Mouse (Mus musculus): ENCODE data around the gene Clec4g. TPM values are rescaled to one million over a fixed set of nuclear protein-coding genes. Genes with fewer than 3 reads are reported as not detected.
"Not testable (repeated sequence)": the region's sequence is repeated elsewhere in the genome, so short reads cannot be mapped to it uniquely, and the experiment has no call there.

Clec4g gene
- polyA plus RNA-seq (2012; rRNA removed), result 0.69 and 1.1 TPM in 2 replicates

DNA sequence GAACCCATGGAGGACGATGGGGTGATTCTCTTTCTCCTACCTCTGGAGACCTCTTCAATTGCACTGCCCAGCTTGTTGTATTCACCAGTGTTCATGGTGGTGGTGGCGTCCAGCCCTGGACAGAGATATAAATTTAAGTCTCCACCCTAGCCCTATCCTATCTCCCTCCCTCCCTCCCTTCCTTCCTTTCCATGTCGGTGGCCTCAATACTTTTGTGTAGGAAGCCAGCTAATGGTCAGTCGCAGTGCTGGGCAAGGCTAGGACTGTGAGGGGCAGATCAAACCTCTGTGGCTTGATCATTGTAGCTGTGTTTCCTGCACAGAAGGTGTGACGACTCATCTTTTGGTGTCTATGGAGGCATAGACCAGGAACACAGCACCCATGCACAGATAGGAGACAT is at the start of gene Clec4g:
TSS of gene Clec4g (minus strand) at position 101 of the 400 bp plus-strand sequence.
- no peak within 1 kb of the TSS for H3K4me3 ChIP-seq (ENCODE audit: extremely low read depth, insufficient read depth, insufficient read length)
- 76% methylated on average over 5 of the region's 5 CpGs for WGBS

DNA sequence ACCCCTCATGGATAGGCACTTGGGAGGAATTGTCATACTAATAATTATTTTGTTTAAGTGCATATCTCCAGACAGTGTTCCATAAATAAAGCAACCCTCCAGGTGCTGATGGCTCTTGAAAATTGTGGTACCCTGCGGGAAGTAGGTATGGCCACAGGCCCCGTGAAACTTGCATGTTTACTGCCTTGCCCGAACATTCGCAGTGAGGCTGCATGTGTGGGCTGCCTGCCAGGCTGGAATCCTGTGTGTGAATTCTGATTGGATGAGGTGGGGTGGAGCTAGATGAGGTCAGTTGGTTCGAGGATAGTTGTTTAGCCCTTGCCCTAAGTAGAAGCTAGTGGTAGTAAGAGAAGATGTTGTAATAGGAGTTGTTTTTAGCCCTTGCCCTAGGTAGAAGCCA is 48.2 kb upstream of the Clec4g start:
- H3K4me1 ChIP-seq (ENCODE audit: control insufficient read depth, insufficient read depth, insufficient read length); H3K27me3 ChIP-seq (ENCODE audit: control insufficient read depth, insufficient read depth, low read length); DNase-seq (ENCODE audit: low read depth in 1 of 2, low spot score in 2 of 2); H3K27ac ChIP-seq (ENCODE audit: insufficient read depth, low read length); H3K36me3 ChIP-seq (ENCODE audit: control insufficient read depth, insufficient read depth, low read length); H3K4me3 ChIP-seq (ENCODE audit: extremely low read depth, insufficient read depth, insufficient read length): not testable (repeated sequence)
- WGBS, result 88% methylated on average over 5 of the region's 5 CpGs

More for the DNA sequence above, at the start of gene Clec4g:
- Histone ChIP-seq H3K4me1 (ENCODE audit: control insufficient read depth, insufficient read depth, insufficient read length) (no peaks in the 10 kb centered on the region), H3K27ac (ENCODE audit: insufficient read depth, low read length) (no peak within 1 kb of the TSS), H3K36me3 (ENCODE audit: control insufficient read depth, insufficient read depth, low read length) (no peaks in the 10 kb centered on the region), H3K27me3 (ENCODE audit: control insufficient read depth, insufficient read depth, low read length) (no peaks in the 10 kb centered on the region)
- TF ChIP-seq CTCF (IDR thresholded peaks at IDR 0.05; ENCODE audit: extremely low read depth, insufficient read depth, insufficient read length, insufficient replicate concordance), result no peak
- TF ChIP-seq POLR2A (IDR thresholded peaks at IDR 0.05; ENCODE audit: low read depth, low read length), result no peak
- no peak for DNase-seq (ENCODE audit: low read depth in 1 of 2, low spot score in 2 of 2)

DNA sequence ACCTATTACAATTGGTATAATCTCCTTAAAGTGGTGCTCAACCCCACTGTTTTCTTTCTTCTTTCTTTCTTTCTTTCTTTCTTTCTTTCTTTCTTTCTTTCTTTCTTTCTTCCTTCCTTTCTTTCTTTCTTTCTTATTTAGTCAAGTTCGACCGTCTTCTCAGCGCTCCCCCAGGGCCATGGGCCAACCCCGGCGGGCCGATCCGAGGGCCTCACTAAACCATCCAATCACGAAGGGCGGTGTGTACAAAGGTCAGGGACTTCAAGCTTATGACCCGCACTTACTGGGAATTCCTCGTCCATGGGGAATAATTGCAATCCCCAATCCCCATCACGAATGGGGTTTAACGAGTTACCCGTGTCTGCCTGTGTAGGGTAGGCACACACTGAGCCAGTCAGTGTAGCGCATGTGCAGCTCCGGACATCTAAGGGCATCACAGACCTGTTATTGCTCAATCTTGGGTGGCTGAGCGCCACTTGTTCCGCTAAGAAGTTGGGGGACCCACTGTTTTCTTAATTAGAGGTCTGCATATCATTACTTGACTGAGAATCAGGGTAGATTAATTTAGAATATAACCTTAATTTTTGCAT is 33.9 kb upstream of the Clec4g start:
- no peak overlapping the region for H3K4me3 ChIP-seq (ENCODE audit: extremely low read depth, insufficient read depth, insufficient read length)
- H3K36me3 ChIP-seq (ENCODE audit: control insufficient read depth, insufficient read depth, low read length), result no peaks in the 10 kb centered on the region
- 80% methylated on average over 18 of the region's 18 CpGs for WGBS
- TF ChIP-seq CTCF (IDR thresholded peaks at IDR 0.05; ENCODE audit: extremely low read depth, insufficient read depth, insufficient read length, insufficient replicate concordance) (no peak), POLR2A (IDR thresholded peaks at IDR 0.05; ENCODE audit: low read depth, low read length) (no peak)
- no peak overlapping the region for H3K27ac ChIP-seq (ENCODE audit: insufficient read depth, low read length)
- no peaks in the 10 kb centered on the region for H3K4me1 ChIP-seq (ENCODE audit: control insufficient read depth, insufficient read depth, insufficient read length)
- DNase-seq (ENCODE audit: low read depth in 1 of 2, low spot score in 2 of 2), result peak; percentile 46 to 91
- H3K27me3 ChIP-seq (ENCODE audit: control insufficient read depth, insufficient read depth, low read length), result no peaks in the 10 kb centered on the region

DNA sequence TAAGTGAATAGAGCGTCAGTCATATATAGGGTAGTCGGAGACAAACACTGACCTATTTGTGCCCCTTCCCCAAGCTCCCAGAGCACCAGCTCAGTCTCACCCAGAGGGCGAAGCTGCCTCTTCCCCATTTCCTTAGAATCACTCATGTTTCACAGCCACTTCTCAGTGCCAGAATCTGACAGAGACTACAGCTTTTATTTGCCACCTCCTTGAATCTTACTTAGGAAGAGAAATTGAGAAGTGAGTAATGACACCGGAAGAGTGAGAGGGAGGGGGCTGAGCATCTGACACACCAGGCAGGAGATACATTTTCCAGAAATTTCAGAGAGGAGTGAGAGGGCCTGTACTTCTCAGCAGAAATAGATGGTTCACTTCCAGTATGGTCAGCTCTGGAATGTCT is 28.3 kb upstream of the Clec4g start, which contains the start of gene Cd209a:
TSS of gene Cd209a (minus strand) at position 224 of the 400 bp plus-strand sequence.
- Histone ChIP-seq H3K4me1 (ENCODE audit: control insufficient read depth, insufficient read depth, insufficient read length) (no peaks in the 10 kb centered on the region; the same call in 1 of the 2 replicates), H3K4me3 (ENCODE audit: extremely low read depth, insufficient read depth, insufficient read length) (no peak within 1 kb of the TSS), H3K36me3 (ENCODE audit: control insufficient read depth, insufficient read depth, low read length) (no peaks in the 10 kb centered on the region), H3K27me3 (ENCODE audit: control insufficient read depth, insufficient read depth, low read length) (no peaks in the 10 kb centered on the region), H3K27ac (ENCODE audit: insufficient read depth, low read length) (no peak within 1 kb of the TSS)
- WGBS, result 70% methylated on average over 4 of the region's 4 CpGs
- no peak for DNase-seq (ENCODE audit: low read depth in 1 of 2, low spot score in 2 of 2)
- TF ChIP-seq POLR2A (IDR thresholded peaks at IDR 0.05; ENCODE audit: low read depth, low read length) (no peak), CTCF (IDR thresholded peaks at IDR 0.05; ENCODE audit: extremely low read depth, insufficient read depth, insufficient read length, insufficient replicate concordance) (no peak)

DNA sequence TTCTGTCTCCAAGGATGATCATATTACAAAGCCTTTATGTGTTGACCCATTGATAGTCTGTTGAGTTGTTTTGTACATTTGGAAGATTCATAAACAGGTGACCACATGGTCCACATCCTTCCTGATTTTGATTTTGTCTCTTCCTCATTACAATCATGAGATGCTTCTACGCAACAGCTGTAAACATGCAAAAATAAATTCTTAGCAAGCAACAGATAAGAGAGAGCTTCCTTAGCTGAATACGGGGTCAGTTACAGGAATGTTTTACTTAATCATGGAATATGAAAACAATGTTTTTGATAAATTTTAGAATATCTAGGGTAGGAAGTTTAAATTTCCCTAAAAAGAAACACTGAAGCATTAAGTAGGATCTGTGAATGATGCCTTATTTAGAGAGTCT is 16.5 kb upstream of the Clec4g start:
- 80% methylated on average over 2 of the region's 2 CpGs for WGBS
- no peak overlapping the region for H3K4me3 ChIP-seq (ENCODE audit: extremely low read depth, insufficient read depth, insufficient read length)

DNA sequence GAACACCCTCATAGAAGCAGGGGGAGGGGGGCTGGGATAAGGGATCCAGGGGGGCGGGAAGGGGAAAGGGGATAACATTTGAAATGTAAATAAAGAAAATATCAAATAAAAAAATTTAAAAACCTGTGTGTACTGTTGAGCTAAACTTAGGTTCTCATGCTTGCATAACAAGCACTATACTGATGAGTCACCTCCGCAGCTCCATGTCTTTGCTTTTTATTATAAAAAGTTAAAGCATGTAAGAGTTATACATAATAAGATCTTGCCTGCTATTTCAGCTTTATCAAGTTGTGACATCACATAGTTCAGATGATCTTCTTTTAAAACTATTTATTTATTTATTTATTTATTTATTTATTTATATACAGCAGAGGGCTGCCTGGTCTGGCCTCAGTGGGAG is 15.1 kb upstream of the Clec4g start:
- peaks cover 2% of the 10 kb centered on the region; the same call in 1 of the 2 replicates for H3K4me1 ChIP-seq (ENCODE audit: control insufficient read depth, insufficient read depth, insufficient read length)
- WGBS, result 92% methylated on average over 2 of the region's 2 CpGs
- DNase-seq (ENCODE audit: low read depth in 1 of 2, low spot score in 2 of 2), result no peak
- no peak overlapping the region for H3K4me3 ChIP-seq (ENCODE audit: extremely low read depth, insufficient read depth, insufficient read length)
- TF ChIP-seq CTCF (IDR thresholded peaks at IDR 0.05; ENCODE audit: extremely low read depth, insufficient read depth, insufficient read length, insufficient replicate concordance) (no peak), POLR2A (IDR thresholded peaks at IDR 0.05; ENCODE audit: low read depth, low read length) (no peak)
- no peaks in the 10 kb centered on the region for H3K36me3 ChIP-seq (ENCODE audit: control insufficient read depth, insufficient read depth, low read length)
- no peak overlapping the region for H3K27ac ChIP-seq (ENCODE audit: insufficient read depth, low read length)
- H3K27me3 ChIP-seq (ENCODE audit: control insufficient read depth, insufficient read depth, low read length), result no peaks in the 10 kb centered on the region

More for the DNA sequence above, 16.5 kb upstream of the Clec4g start:
- DNase-seq (ENCODE audit: low read depth in 1 of 2, low spot score in 2 of 2), result no peak
- H3K4me1 ChIP-seq (ENCODE audit: control insufficient read depth, insufficient read depth, insufficient read length), result peaks cover 2% of the 10 kb centered on the region; the same call in 1 of the 2 replicates
- no peaks in the 10 kb centered on the region for H3K27me3 ChIP-seq (ENCODE audit: control insufficient read depth, insufficient read depth, low read length)
- TF ChIP-seq POLR2A (IDR thresholded peaks at IDR 0.05; ENCODE audit: low read depth, low read length) (no peak), CTCF (IDR thresholded peaks at IDR 0.05; ENCODE audit: extremely low read depth, insufficient read depth, insufficient read length, insufficient replicate concordance) (no peak)
- no peak overlapping the region for H3K27ac ChIP-seq (ENCODE audit: insufficient read depth, low read length)
- H3K36me3 ChIP-seq (ENCODE audit: control insufficient read depth, insufficient read depth, low read length), result no peaks in the 10 kb centered on the region

DNA sequence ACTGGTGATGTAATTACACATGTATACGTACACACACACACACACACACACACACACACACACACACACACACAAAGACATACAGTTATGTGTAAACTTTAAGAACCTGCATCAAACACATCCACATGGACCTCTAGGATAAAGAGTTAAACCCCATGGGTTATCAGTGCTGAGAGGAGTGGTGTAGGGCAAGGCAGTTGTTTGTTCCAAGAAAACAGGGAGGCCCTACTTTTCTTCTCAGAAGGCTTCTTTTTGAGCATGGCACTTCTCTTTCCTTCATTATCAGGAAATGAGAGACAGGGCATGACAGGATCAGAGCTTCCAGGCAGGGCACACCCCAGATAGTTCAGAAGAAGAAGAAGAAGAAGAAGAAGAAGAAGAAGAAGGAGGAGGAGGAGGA is 13.6 kb upstream of the Clec4g start:
- Histone ChIP-seq H3K4me3 (ENCODE audit: extremely low read depth, insufficient read depth, insufficient read length) (no peak overlapping the region), H3K36me3 (ENCODE audit: control insufficient read depth, insufficient read depth, low read length) (no peaks in the 10 kb centered on the region), H3K27me3 (ENCODE audit: control insufficient read depth, insufficient read depth, low read length) (no peaks in the 10 kb centered on the region), H3K27ac (ENCODE audit: insufficient read depth, low read length) (no peak overlapping the region), H3K4me1 (ENCODE audit: control insufficient read depth, insufficient read depth, insufficient read length) (peaks cover 2% of the 10 kb centered on the region; the same call in 1 of the 2 replicates)
- WGBS, result 71% methylated on average over 1 of the region's 1 CpGs
- no peak for DNase-seq (ENCODE audit: low read depth in 1 of 2, low spot score in 2 of 2)
- TF ChIP-seq POLR2A (IDR thresholded peaks at IDR 0.05; ENCODE audit: low read depth, low read length), result no peak
- no peak for TF ChIP-seq CTCF (IDR thresholded peaks at IDR 0.05; ENCODE audit: extremely low read depth, insufficient read depth, insufficient read length, insufficient replicate concordance)
